Mouse (Mus musculus) heart, postnatal 4 days (tissue): ENCODE measurements around the gene Pdss1. TPM values are rescaled to one million over a fixed set of nuclear protein-coding genes. Genes with fewer than 3 reads are reported as not detected.

Source experiments
- DNase-seq: peaks from one replicate; pipeline ENCODE4 v3.0.0; 2021
- total RNA-seq, 2 experiments: library from RNA; stranded (reverse); gene quantifications; 2 replicates each; pipeline ENCODE4 v1.2.3; 2021

Gene Pdss1
- total RNA-seq, 2 experiments from 2014 or later, result 37.8 to 42.6 TPM

- DNase-seq, result no peak
Observed at GRCm38 (mm10) chr2:22961681-22962080, 66.4 kb downstream of the Pdss1 start.

DNA sequence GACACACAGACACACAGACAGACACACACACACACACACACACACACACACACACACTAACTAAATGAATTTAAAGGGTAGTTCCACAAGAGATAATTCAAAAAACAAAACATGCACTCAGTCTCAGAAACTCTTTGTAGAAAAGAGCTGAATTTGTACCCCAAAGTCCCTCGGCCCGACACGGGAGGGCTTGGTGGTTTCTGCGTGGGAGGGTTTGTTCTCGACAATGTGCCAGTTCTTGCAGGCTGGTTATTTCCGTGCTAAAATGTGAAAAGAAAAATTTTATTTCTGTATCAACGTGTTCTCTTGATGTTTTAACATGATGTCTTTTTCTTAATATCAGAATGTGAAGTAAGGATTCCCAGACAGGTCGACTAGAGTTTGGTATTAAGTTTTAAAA is 66.9 kb downstream of the Pdss1 start:
- DNase-seq, result no peak

DNA sequence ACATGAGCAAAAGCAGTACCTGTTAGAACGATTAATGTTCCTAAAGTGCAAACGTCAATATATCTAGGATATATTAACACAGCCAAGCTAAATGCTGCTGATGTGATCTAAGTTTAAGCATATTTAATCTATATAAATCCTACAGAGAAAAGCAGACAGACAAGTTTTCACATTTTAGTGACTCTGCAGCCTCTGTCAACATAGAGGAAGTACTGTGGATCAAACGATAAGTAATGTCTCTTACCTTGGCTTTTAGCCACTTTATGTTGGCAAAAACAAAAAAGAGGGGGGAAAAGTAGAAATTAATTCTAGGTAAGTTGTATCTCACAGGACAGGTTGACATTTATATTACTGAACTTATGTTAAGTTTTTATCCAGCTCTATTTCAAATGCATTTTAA is 67.6 kb downstream of the Pdss1 start:
- no peak for DNase-seq

DNA sequence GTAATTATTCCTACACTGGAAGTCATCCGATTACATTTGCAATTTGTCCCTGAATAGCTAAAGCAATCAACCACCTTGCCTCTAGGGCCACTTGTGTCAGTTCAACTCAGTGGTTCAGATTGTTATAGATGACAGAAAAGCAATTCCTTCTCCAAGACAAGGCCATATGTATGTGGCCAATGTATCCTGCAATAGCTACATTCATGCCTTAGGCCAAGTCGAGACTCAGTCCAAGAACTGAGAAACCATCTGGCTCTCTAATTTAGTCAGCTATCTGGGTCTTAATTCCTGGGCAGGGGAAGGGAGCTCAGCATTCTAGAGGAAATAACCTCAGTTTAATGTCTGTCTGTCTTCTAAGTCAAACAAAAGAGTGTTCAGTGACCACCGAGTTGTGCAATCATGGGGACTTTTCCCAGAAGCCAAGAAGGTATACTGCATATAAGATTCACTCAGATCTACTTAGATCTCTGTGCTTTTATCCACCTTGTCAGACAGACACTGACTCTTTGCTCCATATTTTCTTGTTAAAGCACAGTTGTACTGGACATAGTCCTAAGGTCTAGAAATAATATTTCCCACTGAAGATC is 82.2 kb downstream of the Pdss1 start:
- no peak for DNase-seq

DNA sequence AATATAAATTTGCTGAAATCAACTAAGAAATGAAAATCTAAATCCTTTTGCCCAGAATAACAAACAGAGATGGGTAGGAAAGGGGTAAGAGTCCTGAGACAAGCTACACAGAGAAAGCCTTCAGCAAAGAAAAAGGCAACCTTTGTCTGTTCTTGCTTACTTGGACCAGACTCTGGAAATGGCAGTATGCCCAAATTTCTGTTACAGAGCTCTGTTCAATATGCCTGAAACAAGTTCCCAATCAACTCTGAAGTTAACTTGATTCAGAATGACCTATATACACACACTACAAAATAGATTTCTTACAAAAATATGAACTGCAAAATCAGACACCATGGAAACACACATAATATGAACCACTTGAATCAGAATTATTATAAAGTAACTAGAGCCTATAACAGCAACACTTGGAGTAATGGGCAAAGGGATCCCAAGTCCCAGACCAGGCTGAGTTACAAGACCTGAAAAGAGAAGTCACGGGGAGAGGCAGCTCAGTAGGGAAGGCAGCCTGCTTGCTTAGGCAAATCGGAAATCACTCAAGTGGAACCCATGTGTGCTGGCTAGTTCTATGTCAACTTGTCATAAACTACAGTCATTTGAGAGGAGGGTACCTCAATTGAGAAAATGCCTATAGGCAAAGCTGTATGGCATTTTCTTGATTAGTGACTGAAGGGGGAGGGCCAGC is 90.8 kb downstream of the Pdss1 start:
- DNase-seq, result no peak

Other genes starting within 250 kb of the Pdss1 start
- gene Apbb1ip, start 121.4 kb upstream of the Pdss1 start, total RNA-seq, result 1 to 10 TPM; 2.7 to 2.8 TPM
- gene Abi1, start 144.7 kb downstream of the Pdss1 start, total RNA-seq, result 10 to 100 TPM; 34.3 to 34.9 TPM
- 10 to 100 TPM; 24.0 to 27.1 TPM for gene Acbd5, start 172.6 kb downstream of the Pdss1 start, total RNA-seq